Mouse (Mus musculus): ENCODE measurements at regions not wholly inside any gene's neighbourhood (a gene's known extent, or its start where the extent isn't known, plus 50 kb on each side); places are given as distances from the start of the nearest gene placed in this dataset.

GRCm38 (mm10) chr1:130309746-130310145, 113.1 kb downstream of the Cd55b start:
- no peak for DNase-seq (ENCODE audit: low spot score in 2 of 2)

- no peak for DNase-seq (ENCODE audit: low spot score in 2 of 2)
These were observed 120.9 kb downstream of the Cd55b start for GRCm38 (mm10) chr1:130301828-130302386.

- DNase-seq (ENCODE audit: low spot score in 2 of 2), result no peak
These were observed 122.6 kb downstream of the Cd55b start for GRCm38 (mm10) chr1:130300065-130300815.

GRCm38 (mm10) chr1:130299641-130300040, 123.2 kb downstream of the Cd55b start:
- no peak for DNase-seq (ENCODE audit: low spot score in 2 of 2)

GRCm38 (mm10) chr1:130299069-130299468, 123.7 kb downstream of the Cd55b start:
- no peak for DNase-seq (ENCODE audit: low spot score in 2 of 2)

- DNase-seq (ENCODE audit: low spot score in 2 of 2), result no peak
These were observed 124.2 kb downstream of the Cd55b start for GRCm38 (mm10) chr1:130298636-130299035.

- DNase-seq (ENCODE audit: low spot score in 2 of 2), result no peak
These were observed 125.3 kb downstream of the Cd55b start for GRCm38 (mm10) chr1:130297471-130297870.

GRCm38 (mm10) chr1:130285882-130286281, 136.9 kb downstream of the Cd55b start:
- DNase-seq (ENCODE audit: low spot score in 2 of 2), result peak in 1 of 2 experiments; percentile 8

GRCm38 (mm10) chr1:130282153-130282552, 140.7 kb downstream of the Cd55b start:
- no peak for DNase-seq (ENCODE audit: low spot score in 2 of 2)

- no peak for DNase-seq (ENCODE audit: low spot score in 2 of 2)
These were observed 143.6 kb downstream of the Cd55b start for GRCm38 (mm10) chr1:130279180-130279579.

GRCm38 (mm10) chr1:130278000-130278536, 144.7 kb downstream of the Cd55b start:
- DNase-seq (ENCODE audit: low spot score in 2 of 2), result no peak

GRCm38 (mm10) chr1:130276885-130277284, 145.9 kb downstream of the Cd55b start:
- no peak for DNase-seq (ENCODE audit: low spot score in 2 of 2)

GRCm38 (mm10) chr1:130276005-130276404, 146.8 kb downstream of the Cd55b start:
- DNase-seq (ENCODE audit: low spot score in 2 of 2), result no peak

GRCm38 (mm10) chr1:130274470-130274869, 148.3 kb downstream of the Cd55b start:
- no peak for DNase-seq (ENCODE audit: low spot score in 2 of 2)

- DNase-seq (ENCODE audit: low spot score in 2 of 2), result no peak
These were observed 152.4 kb downstream of the Cd55b start for GRCm38 (mm10) chr1:130270457-130270856.

Data from left cerebral cortex, adult 8-10 months (tissue).